Mouse (Mus musculus) ES-E14 (cell line): ENCODE results near the gene Manba.

ENCODE experiments used
- CHD2 ChIP-seq: IDR thresholded peaks from 2 replicates; pipeline ENCODE4 v1.6.1; 2014; ENCODE audit warnings: mild to moderate bottlenecking, low read depth, low read length, inconsistent platforms
- HCFC1 ChIP-seq: IDR thresholded peaks from 2 replicates; pipeline ENCODE4 v1.6.1; 2012; ENCODE audit warnings: low read length, inconsistent platforms, borderline replicate concordance; ENCODE audit not compliant: insufficient read depth
- MAFK ChIP-seq: IDR thresholded peaks from 2 replicates; pipeline ENCODE4 v1.6.1; 2014; ENCODE audit warnings: mild to moderate bottlenecking, low read depth, low read length, inconsistent platforms; ENCODE audit not compliant: insufficient read depth
- ZC3H11A ChIP-seq: IDR thresholded peaks from 2 replicates; pipeline ENCODE4 v1.6.1; 2012; ENCODE audit warnings: low read depth, mild to moderate bottlenecking, inconsistent platforms, low read length, borderline replicate concordance
- ZNF384 ChIP-seq: IDR thresholded peaks from 2 replicates; pipeline ENCODE4 v1.6.1; 2012; ENCODE audit warnings: low read depth, low read length, inconsistent platforms

DNA sequence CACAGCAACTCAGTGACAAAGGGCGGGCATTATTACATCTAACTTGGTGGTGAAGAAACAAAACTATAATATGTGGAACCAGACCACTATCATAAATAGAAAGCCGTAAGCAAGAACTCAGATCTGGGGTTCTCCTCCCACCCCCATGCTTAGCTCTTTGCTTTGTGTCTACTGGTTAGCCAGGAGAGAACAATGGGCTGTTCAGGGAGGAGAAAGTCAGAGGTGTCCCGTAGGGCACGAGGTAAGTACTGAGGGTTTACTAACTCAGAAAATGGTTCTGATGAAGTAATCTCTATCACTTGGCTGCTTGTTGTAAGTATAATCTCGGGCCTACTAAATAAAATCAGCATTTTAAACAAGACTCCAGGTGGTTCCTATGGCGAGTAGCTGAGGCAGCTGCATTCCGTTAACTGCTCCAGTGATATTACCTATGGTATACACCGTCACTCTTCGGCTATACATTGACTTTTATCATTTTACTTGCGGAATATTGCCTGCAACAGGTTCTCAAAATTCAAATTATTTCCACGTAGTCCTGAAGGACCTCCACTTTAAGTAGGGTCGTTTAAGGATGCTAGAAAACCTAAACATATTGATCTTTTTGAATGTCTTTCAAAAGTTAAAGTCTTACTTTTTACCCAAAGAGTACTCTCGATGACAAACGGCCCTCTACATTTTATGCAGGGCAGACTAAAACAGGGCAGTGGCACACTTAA, 48.4 kb upstream of the Manba start:
- TF ChIP-seq ZNF384: no peak
- TF ChIP-seq CHD2: 0 out of 2 replicates have a peak, but pooled peaks have one; percentile 13
- TF ChIP-seq HCFC1: no peak
- no peak for TF ChIP-seq MAFK
- TF ChIP-seq ZC3H11A: no peak
